Mouse (Mus musculus): ENCODE results near the gene Pom121. TPM values are rescaled to one million over a fixed set of nuclear protein-coding genes. Genes with fewer than 3 reads are reported as not detected.

Gene Pom121
- 27.2 and 30.2 TPM in 2 replicates for polyA plus RNA-seq (2014; fragmentation: Nextera tagmentation; extraction: Ambion mirVana)

DNA sequence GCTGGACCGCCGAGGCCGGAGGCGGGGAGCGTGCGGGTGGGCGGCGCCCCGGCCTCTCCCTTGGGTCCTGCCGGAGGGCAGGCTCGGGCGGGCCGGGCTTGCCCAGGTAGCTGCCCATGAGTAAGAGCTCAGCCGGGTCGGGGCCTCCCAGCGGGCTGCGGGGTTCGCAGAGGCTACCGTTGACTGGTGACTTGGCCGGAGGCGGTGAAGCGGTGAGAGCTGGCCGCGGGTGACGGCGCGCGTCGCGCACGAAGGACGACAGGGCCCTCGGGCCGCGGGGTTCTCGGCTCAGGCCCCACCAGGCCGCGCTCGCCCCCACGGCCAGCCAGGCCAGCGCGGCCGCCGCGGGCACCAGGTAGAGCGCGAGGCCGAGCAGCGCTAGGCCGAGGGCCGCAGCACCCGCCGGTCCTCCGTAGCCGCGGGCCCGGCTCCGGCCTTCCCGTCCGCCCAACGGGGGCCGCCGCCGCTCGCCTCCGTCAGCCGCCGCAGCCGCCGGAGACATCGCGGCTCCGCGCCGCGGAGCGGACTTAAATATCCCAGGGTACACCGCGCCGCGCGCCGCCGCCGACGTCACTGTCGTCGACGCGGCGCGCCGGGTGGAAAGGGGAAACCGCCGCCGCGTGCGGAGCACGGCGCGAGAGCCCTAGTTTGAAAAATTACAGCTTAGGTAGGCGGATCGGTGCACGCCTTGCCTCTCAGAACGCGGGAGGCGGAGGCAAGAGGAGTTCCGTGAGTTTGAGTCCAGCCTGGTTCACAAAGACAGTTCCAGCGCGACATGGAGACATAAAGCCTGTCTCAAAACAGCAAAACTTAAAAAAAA, at the start of gene Pom121:
Gene Pom121, minus strand, starts transcription at position 543 of the 820 bp plus-strand sequence.
- peak; percentile 88 for ATAC-seq (replicated peaks; ENCODE audit: low FRiP score)
- WGBS, result under 1% methylated on average over 92 of the region's 110 CpGs

DNA sequence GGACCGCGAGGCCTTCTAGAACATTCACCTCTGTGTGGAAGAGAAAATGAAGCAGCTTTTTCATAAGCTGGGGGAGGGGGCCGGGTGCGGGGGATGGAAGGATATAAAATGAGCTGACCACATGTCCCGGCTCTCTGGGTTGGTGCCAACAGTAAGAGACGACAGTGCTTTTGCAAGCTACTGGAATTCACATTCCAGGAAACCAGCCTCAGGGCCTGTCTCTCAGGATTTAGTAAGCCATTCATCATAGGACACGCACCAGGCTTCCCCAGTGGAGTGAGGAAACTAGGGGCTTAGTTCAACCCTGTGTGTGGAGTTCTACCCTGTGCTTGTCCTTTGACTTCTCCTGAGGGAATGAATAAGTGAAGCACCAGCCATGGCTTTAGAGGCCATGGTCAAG, 48.1 kb upstream of the Pom121 start:
- peaks cover 10% of the 10 kb centered on the region for H3K36me3 ChIP-seq (ENCODE audit: control insufficient read depth, insufficient read depth, low read length)
- H3K27ac ChIP-seq (ENCODE audit: low read depth, low read length), result no peak overlapping the region
- H3K9me3 ChIP-seq (ENCODE audit: control insufficient read depth, low read length), result no peaks in the 10 kb centered on the region
- 88% methylated on average over 7 of the region's 7 CpGs for WGBS
- no peaks in the 10 kb centered on the region for H3K4me1 ChIP-seq (replicated peaks; ENCODE audit: control insufficient read depth, insufficient read depth, low read length)
- no peak overlapping the region for H3K9ac ChIP-seq (ENCODE audit: low read length)
- H3K27me3 ChIP-seq (ENCODE audit: control insufficient read depth, insufficient read depth, low read length), result no peaks in the 10 kb centered on the region
- H3K4me2 ChIP-seq (ENCODE audit: low read depth, low read length, severe bottlenecking), result no peak overlapping the region
- no peak overlapping the region for H3K4me3 ChIP-seq (ENCODE audit: low read depth, low read length)
- no peak for DNase-seq (ENCODE audit: low spot score)
- ATAC-seq (replicated peaks; ENCODE audit: low FRiP score), result no peak

More for the DNA sequence above, at the start of gene Pom121:
- no peaks in the 10 kb centered on the region for H3K27me3 ChIP-seq (ENCODE audit: control insufficient read depth, insufficient read depth, low read length)
- H3K36me3 ChIP-seq (ENCODE audit: control insufficient read depth, insufficient read depth, low read length), result peaks cover 8% of the 10 kb centered on the region; the same call in 1 of the 2 replicates
- peaks cover 7% of the 10 kb centered on the region; the same call in 1 of the 2 replicates for H3K4me1 ChIP-seq (replicated peaks; ENCODE audit: control insufficient read depth, insufficient read depth, low read length)
- peak within 1 kb of the TSS; percentile 97 for H3K4me3 ChIP-seq (ENCODE audit: low read depth, low read length)
- peak within 1 kb of the TSS; percentile 75 for H3K27ac ChIP-seq (ENCODE audit: low read depth, low read length)
- H3K9me3 ChIP-seq (ENCODE audit: control insufficient read depth, low read length), result no peaks in the 10 kb centered on the region
- DNase-seq (ENCODE audit: low spot score), result peak; percentile 91
- H3K9ac ChIP-seq (ENCODE audit: low read length), result peak within 1 kb of the TSS; percentile 97
- peak within 1 kb of the TSS; percentile 49 for H3K4me2 ChIP-seq (ENCODE audit: low read depth, low read length, severe bottlenecking)

DNA sequence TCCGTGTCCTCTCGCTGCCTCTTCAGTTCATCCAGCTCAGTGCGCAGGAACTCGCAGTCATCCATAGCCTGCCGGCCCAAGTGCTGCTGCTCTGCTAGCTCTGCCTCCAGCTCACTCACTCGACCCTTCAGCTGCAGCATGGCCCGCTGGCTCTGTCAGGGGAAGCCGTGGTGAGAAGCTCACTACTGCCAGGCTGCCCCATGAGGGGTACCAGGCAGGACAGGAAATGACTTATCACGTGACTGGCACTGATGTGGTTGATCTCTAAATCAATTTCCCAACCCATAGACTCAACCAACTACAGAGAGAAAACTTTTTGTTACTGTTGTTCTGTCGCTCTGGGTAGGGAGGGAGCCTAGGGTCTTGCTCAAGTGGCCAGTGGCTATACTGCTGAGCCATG, 40.7 kb upstream of the Pom121 start:
- ATAC-seq (replicated peaks; ENCODE audit: low FRiP score), result no peak
- Histone ChIP-seq H3K27me3 (ENCODE audit: control insufficient read depth, insufficient read depth, low read length) (no peaks in the 10 kb centered on the region), H3K36me3 (ENCODE audit: control insufficient read depth, insufficient read depth, low read length) (peaks cover 20% of the 10 kb centered on the region), H3K9ac (ENCODE audit: low read length) (no peak overlapping the region), H3K4me2 (ENCODE audit: low read depth, low read length, severe bottlenecking) (no peak overlapping the region), H3K9me3 (ENCODE audit: control insufficient read depth, low read length) (peaks cover 3% of the 10 kb centered on the region; the same call in 1 of the 2 replicates), H3K4me1 (replicated peaks; ENCODE audit: control insufficient read depth, insufficient read depth, low read length) (no peaks in the 10 kb centered on the region), H3K27ac (ENCODE audit: low read depth, low read length) (no peak overlapping the region), H3K4me3 (ENCODE audit: low read depth, low read length) (no peak overlapping the region)
- DNase-seq (ENCODE audit: low spot score), result no peak
- 98% methylated on average over 10 of the region's 10 CpGs for WGBS

GRCm38 (mm10) chr5:135433861-135434260, 39.5 kb upstream of the Pom121 start:
- Histone ChIP-seq H3K27me3 (ENCODE audit: control insufficient read depth, insufficient read depth, low read length) (no peaks in the 10 kb centered on the region), H3K4me3 (ENCODE audit: low read depth, low read length) (no peak overlapping the region), H3K9ac (ENCODE audit: low read length) (no peak overlapping the region), H3K4me2 (ENCODE audit: low read depth, low read length, severe bottlenecking) (no peak overlapping the region), H3K4me1 (replicated peaks; ENCODE audit: control insufficient read depth, insufficient read depth, low read length) (no peaks in the 10 kb centered on the region), H3K9me3 (ENCODE audit: control insufficient read depth, low read length) (peaks cover 3% of the 10 kb centered on the region; the same call in 1 of the 2 replicates), H3K27ac (ENCODE audit: low read depth, low read length) (no peak overlapping the region), H3K36me3 (ENCODE audit: control insufficient read depth, insufficient read depth, low read length) (peaks cover 20% of the 10 kb centered on the region)
- DNase-seq (ENCODE audit: low spot score) (no peak), ATAC-seq (replicated peaks; ENCODE audit: low FRiP score) (no peak)
- WGBS, result 91% methylated on average over 4 of the region's 4 CpGs

DNA sequence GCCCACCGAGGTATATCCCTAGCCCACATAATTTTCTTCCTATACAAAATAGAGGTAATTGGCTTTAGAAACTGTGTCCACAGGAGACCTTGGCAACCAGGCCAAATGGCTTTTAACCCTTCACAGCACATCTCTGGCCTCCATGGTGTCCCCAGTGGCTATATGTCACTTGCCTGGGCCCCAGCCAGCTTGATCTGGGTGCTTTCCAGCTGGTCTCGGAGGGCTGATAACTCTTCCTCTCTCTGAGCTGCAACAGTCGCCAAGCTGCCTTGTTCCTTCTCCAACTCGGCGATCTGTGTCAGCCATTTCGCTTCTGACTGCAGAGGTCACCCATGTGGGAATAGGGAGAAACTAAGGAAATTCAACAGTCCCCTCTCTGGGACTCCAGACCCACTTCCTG, 36.8 kb upstream of the Pom121 start:
- Histone ChIP-seq H3K9me3 (ENCODE audit: control insufficient read depth, low read length) (peaks cover 3% of the 10 kb centered on the region; the same call in 1 of the 2 replicates), H3K9ac (ENCODE audit: low read length) (no peak overlapping the region), H3K27me3 (ENCODE audit: control insufficient read depth, insufficient read depth, low read length) (no peaks in the 10 kb centered on the region), H3K4me3 (ENCODE audit: low read depth, low read length) (no peak overlapping the region), H3K36me3 (ENCODE audit: control insufficient read depth, insufficient read depth, low read length) (peaks cover 23% of the 10 kb centered on the region), H3K4me1 (replicated peaks; ENCODE audit: control insufficient read depth, insufficient read depth, low read length) (no peaks in the 10 kb centered on the region), H3K4me2 (ENCODE audit: low read depth, low read length, severe bottlenecking) (no peak overlapping the region), H3K27ac (ENCODE audit: low read depth, low read length) (no peak overlapping the region)
- DNase-seq (ENCODE audit: low spot score) (no peak), ATAC-seq (replicated peaks; ENCODE audit: low FRiP score) (no peak)
- WGBS, result 94% methylated on average over 6 of the region's 6 CpGs

DNA sequence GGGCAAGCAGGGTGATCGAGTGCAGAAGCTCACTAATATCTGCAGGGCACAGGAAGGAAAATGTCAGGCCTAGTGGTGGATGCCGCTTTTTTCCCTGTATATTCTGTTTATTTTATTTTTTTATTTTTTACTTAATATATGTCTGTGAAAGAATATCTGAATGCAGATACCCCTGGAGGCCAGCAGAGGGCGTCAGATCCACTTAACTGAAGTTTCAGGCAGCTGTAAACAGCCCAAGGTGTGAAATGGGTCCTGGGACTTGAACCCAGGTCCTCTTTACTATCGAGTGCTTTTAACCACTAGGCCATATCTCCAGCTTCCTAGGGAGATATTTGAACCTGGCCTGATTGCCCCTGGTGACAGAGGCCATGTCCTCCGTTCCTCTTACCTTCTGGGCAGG, 34.4 kb upstream of the Pom121 start:
- no peaks in the 10 kb centered on the region for H3K27me3 ChIP-seq (ENCODE audit: control insufficient read depth, insufficient read depth, low read length)
- no peak overlapping the region for H3K4me2 ChIP-seq (ENCODE audit: low read depth, low read length, severe bottlenecking)
- 72% methylated on average over 5 of the region's 5 CpGs for WGBS
- H3K4me3 ChIP-seq (ENCODE audit: low read depth, low read length), result no peak overlapping the region
- peaks cover 17% of the 10 kb centered on the region; the same call in 1 of the 2 replicates for H3K36me3 ChIP-seq (ENCODE audit: control insufficient read depth, insufficient read depth, low read length)
- DNase-seq (ENCODE audit: low spot score), result no peak
- no peak for ATAC-seq (replicated peaks; ENCODE audit: low FRiP score)
- H3K4me1 ChIP-seq (replicated peaks; ENCODE audit: control insufficient read depth, insufficient read depth, low read length), result no peaks in the 10 kb centered on the region
- H3K9me3 ChIP-seq (ENCODE audit: control insufficient read depth, low read length), result no peaks in the 10 kb centered on the region; the same call in 1 of the 2 replicates
- H3K9ac ChIP-seq (ENCODE audit: low read length), result no peak overlapping the region
- H3K27ac ChIP-seq (ENCODE audit: low read depth, low read length), result no peak overlapping the region

DNA sequence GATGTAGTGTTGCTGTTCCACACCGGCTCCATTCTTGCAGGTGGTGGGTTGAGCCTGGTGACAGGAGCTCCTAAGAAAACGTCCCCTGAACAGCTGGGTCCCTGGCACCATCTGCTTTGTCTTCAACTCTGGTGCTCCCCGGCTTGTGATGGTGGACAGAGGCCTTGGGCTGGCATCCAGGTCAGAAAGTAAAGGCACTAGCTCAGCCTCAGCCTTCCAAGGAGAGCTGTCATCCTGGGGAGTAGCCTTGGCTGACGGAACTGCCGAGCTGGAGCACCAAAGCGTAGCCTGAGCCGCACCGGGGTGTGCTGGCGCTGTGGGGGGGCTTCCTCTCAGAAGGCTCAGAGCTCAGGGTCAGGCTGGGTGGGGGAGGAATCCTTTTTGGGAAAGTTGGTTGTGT, 15.9 kb upstream of the Pom121 start:
- Histone ChIP-seq H3K9ac (ENCODE audit: low read length) (no peak overlapping the region), H3K27ac (ENCODE audit: low read depth, low read length) (no peak overlapping the region), H3K27me3 (ENCODE audit: control insufficient read depth, insufficient read depth, low read length) (no peaks in the 10 kb centered on the region), H3K4me2 (ENCODE audit: low read depth, low read length, severe bottlenecking) (no peak overlapping the region), H3K4me1 (replicated peaks; ENCODE audit: control insufficient read depth, insufficient read depth, low read length) (no peaks in the 10 kb centered on the region), H3K4me3 (ENCODE audit: low read depth, low read length) (no peak overlapping the region), H3K36me3 (ENCODE audit: control insufficient read depth, insufficient read depth, low read length) (peaks cover 9% of the 10 kb centered on the region), H3K9me3 (ENCODE audit: control insufficient read depth, low read length) (no peaks in the 10 kb centered on the region)
- 94% methylated on average over 9 of the region's 9 CpGs for WGBS
- ATAC-seq (replicated peaks; ENCODE audit: low FRiP score) (no peak), DNase-seq (ENCODE audit: low spot score) (no peak)

- DNase-seq (ENCODE audit: low spot score) (no peak), ATAC-seq (replicated peaks; ENCODE audit: low FRiP score) (no peak)
- 89% methylated on average over 4 of the region's 4 CpGs for WGBS
- Histone ChIP-seq H3K9ac (ENCODE audit: low read length) (no peak overlapping the region), H3K4me1 (replicated peaks; ENCODE audit: control insufficient read depth, insufficient read depth, low read length) (0 out of 2 replicates have a peak, but pooled peaks cover 2% of the 10 kb centered on the region), H3K9me3 (ENCODE audit: control insufficient read depth, low read length) (no peaks in the 10 kb centered on the region), H3K4me3 (ENCODE audit: low read depth, low read length) (no peak overlapping the region), H3K4me2 (ENCODE audit: low read depth, low read length, severe bottlenecking) (no peak overlapping the region), H3K36me3 (ENCODE audit: control insufficient read depth, insufficient read depth, low read length) (peaks cover 3% of the 10 kb centered on the region; the same call in 1 of the 2 replicates), H3K27ac (ENCODE audit: low read depth, low read length) (no peak overlapping the region), H3K27me3 (ENCODE audit: control insufficient read depth, insufficient read depth, low read length) (no peaks in the 10 kb centered on the region)
These were observed 13.8 kb upstream of the Pom121 start for GRCm38 (mm10) chr5:135408114-135408513.
